Mouse (Mus musculus): Measurements from ENCODE around the gene Chst12. TPM values are rescaled to one million over a fixed set of nuclear protein-coding genes. Genes with fewer than 3 reads are reported as not detected.
"Not testable (repeated sequence)": the region's sequence is repeated elsewhere in the genome, so short reads cannot be mapped to it uniquely, and the experiment has no call there.

Gene Chst12
- polyA plus RNA-seq, 1 experiment from 2014 or later: 17.5 TPM

DNA sequence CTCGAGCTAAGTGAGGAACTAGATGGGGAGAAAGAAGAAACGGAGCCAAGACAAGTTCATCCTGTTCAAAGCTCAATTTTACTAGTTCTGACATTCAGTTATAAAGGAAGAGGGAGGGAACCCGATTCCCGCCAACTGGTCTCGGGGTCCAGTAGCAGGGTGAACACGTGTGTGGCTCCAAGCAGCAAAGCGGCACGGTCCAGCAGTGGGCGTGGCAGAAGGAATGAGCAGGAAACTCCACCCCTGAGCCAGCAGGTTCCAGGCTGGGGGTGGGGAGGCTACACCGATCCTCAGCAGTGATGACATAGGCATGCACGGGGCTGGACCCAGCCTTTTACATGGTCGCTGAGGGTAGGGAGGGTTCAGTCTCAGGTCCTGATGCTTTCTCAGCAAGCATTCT lies 2.4 kb upstream of the Chst12 start:
- not testable (repeated sequence) for ATAC-seq (ENCODE audit: extremely low read depth, insufficient number of reproducible peaks, low FRiP score, low TSS enrichment)
- H3K4me1 ChIP-seq: peaks cover 51% of the 10 kb centered on the region

DNA sequence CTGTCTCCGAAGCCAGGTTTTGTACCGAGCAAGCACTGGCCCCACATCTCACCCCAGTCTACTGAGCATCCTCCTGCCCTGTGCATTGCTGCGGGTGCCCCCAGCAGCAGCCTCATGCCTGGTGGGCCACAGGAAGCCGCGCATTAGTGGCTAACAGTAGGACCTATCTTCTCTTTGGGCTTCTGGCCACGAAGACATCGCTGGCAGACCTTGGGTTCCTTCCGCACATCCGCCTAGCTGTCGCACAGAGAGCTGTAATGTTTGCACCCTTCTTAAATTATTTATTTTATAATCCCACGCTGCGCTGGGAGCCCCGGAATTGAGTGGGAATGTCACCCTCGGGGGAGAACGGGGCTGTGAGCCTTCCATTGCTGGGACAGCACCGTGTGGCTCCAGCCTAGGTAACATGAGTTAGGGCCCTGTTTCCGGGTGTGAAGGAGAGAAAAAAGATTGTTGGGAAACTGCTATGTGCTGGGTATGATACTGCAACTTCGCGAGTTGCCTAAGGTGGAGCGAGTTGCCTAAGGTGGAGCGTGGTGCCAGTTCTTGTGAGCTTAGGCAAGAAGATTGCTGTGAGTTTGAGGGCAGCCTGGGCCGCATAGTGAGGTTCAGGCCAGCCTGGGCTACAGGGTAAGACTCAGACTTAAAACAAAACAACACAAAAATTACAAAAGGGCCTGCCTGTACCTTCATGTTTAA lies 895 bp downstream of the Chst12 start:
- Histone ChIP-seq H3K4me2 (peak overlapping the region; percentile 87), H3K27ac (replicated peaks) (peak overlapping the region; percentile 37; the same call in 1 of the 2 replicates), H3K9ac (peak overlapping the region; percentile 83), H3K4me1 (peaks cover 70% of the 10 kb centered on the region), H3K9me3 (no peaks in the 10 kb centered on the region), H3K36me3 (no peaks in the 10 kb centered on the region), H3K27me3 (replicated peaks) (no peaks in the 10 kb centered on the region), H3K4me3 (peak overlapping the region; percentile 64)
- no peak for ATAC-seq (ENCODE audit: extremely low read depth, insufficient number of reproducible peaks, low FRiP score, low TSS enrichment)
- WGBS: 38% methylated on average over 22 of the region's 22 CpGs

More for the DNA sequence above, 2.4 kb upstream of the Chst12 start:
- WGBS: under 1% methylated on average over 12 of the region's 12 CpGs
- not testable (repeated sequence) for H3K27me3 ChIP-seq (replicated peaks); H3K9me3 ChIP-seq; H3K36me3 ChIP-seq
- Histone ChIP-seq H3K27ac (replicated peaks) (peak overlapping the region; percentile 5; the same call in 1 of the 2 replicates), H3K4me3 (peak overlapping the region; percentile 33), H3K9ac (peak overlapping the region; percentile 69), H3K4me2 (peak overlapping the region; percentile 64)

DNA sequence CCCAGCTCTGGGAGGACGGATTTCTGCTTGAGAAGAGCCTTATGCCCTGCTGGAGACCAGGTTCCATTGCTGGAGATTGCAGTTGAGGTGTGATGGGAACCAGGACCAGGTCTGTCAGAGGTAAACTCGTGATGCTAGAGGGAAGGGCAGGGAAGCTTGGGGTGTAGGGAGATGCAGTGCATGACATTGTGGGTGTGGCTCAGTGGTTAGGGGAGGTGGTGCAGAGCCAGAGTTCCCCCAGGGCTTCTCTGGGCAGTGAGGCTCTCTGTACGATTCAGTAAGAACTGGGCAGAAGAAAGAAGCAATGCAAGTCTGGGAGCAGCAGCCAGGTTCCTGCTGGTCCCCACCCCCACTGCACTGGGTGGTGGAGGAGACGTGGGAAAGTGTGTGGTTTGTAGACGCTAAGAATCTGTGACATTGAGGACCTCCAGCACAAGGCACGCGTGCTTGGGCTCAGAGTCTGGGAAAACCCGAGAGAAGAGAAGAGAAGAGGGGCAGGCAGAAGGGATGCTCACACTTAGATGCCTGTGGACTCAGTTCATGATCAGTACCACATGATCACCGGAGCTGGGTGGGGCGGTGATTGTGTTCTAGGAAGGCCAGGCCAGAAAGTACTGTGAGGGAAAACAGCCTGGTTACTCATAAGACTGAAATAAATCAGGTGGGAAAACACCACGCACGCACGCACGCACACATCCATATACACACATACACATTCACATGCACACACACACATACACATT lies 2.3 kb downstream of the Chst12 start:
- H3K36me3 ChIP-seq: no peaks in the 10 kb centered on the region
- WGBS: 75% methylated on average over 14 of the region's 14 CpGs
- 0 out of 2 replicates have a peak overlapping the region, but pooled peaks have one; percentile 87 for H3K4me2 ChIP-seq
- H3K4me1 ChIP-seq: peaks cover 62% of the 10 kb centered on the region
- H3K4me3 ChIP-seq: no peak overlapping the region
- H3K27ac ChIP-seq (replicated peaks): no peak overlapping the region
- ATAC-seq (ENCODE audit: extremely low read depth, insufficient number of reproducible peaks, low FRiP score, low TSS enrichment): no peak
- no peak overlapping the region for H3K9ac ChIP-seq
- no peaks in the 10 kb centered on the region for H3K9me3 ChIP-seq
- no peaks in the 10 kb centered on the region for H3K27me3 ChIP-seq (replicated peaks)

DNA sequence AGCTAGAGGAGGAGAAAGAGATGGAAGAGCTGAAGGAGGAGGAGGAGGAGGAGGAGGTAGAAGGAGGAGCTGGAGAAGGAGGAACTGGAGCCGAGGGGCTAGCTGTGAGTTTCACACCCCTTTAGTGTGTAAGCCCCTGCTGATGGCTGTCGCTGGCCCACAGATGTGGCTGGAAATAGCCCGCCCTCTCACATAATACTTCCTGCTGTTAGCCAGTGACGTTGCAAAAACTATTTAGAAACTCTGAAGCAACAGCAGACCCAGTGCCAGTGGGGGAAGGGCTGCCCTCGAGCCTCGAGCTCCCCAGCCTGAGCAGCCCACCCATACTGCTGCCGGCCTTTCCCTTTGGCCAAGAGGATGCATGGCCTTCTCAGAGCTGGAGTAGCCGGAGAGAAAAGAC lies 3.3 kb downstream of the Chst12 start:
- H3K27me3 ChIP-seq (replicated peaks): no peaks in the 10 kb centered on the region
- H3K9me3 ChIP-seq: no peaks in the 10 kb centered on the region
- no peaks in the 10 kb centered on the region for H3K36me3 ChIP-seq
- H3K9ac ChIP-seq: 0 out of 2 replicates have a peak overlapping the region, but pooled peaks have one; percentile 41
- H3K4me3 ChIP-seq: no peak overlapping the region
- H3K27ac ChIP-seq (replicated peaks): peak overlapping the region; percentile 33; the same call in 1 of the 2 replicates
- no peak for ATAC-seq (ENCODE audit: extremely low read depth, insufficient number of reproducible peaks, low FRiP score, low TSS enrichment)
- H3K4me2 ChIP-seq: peak overlapping the region; percentile 6; the same call in 1 of the 2 replicates
- H3K4me1 ChIP-seq: peaks cover 53% of the 10 kb centered on the region
- WGBS: 46% methylated on average over 8 of the region's 8 CpGs

DNA sequence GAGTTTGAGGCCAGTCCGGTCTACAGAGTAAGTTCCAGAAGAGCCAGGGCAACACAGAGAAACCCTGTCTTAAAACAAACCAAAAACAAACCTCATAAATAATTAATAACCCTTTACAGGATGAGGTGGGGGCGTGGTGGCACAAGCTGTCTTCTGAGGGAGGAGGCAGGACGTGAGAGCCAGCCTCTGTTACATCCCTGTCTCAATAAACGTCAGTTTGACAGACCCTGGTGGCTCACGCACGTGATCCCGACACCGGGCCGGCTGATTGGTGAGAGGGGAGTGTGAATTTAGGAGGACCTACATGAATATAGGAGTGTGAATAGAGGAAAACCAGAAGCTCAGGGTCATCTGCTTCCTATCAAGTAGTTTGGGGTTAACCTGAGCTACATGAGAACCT lies 3.9 kb downstream of the Chst12 start:
- H3K4me2 ChIP-seq: peak overlapping the region; percentile 6; the same call in 1 of the 2 replicates
- ATAC-seq (ENCODE audit: extremely low read depth, insufficient number of reproducible peaks, low FRiP score, low TSS enrichment): no peak
- H3K9me3 ChIP-seq: no peaks in the 10 kb centered on the region
- H3K4me1 ChIP-seq: peaks cover 54% of the 10 kb centered on the region
- H3K4me3 ChIP-seq: no peak overlapping the region
- H3K36me3 ChIP-seq: no peaks in the 10 kb centered on the region
- H3K9ac ChIP-seq: 0 out of 2 replicates have a peak overlapping the region, but pooled peaks have one; percentile 41
- WGBS: 59% methylated on average over 9 of the region's 9 CpGs
- no peaks in the 10 kb centered on the region for H3K27me3 ChIP-seq (replicated peaks)
- peak overlapping the region; percentile 33; the same call in 1 of the 2 replicates for H3K27ac ChIP-seq (replicated peaks)

DNA sequence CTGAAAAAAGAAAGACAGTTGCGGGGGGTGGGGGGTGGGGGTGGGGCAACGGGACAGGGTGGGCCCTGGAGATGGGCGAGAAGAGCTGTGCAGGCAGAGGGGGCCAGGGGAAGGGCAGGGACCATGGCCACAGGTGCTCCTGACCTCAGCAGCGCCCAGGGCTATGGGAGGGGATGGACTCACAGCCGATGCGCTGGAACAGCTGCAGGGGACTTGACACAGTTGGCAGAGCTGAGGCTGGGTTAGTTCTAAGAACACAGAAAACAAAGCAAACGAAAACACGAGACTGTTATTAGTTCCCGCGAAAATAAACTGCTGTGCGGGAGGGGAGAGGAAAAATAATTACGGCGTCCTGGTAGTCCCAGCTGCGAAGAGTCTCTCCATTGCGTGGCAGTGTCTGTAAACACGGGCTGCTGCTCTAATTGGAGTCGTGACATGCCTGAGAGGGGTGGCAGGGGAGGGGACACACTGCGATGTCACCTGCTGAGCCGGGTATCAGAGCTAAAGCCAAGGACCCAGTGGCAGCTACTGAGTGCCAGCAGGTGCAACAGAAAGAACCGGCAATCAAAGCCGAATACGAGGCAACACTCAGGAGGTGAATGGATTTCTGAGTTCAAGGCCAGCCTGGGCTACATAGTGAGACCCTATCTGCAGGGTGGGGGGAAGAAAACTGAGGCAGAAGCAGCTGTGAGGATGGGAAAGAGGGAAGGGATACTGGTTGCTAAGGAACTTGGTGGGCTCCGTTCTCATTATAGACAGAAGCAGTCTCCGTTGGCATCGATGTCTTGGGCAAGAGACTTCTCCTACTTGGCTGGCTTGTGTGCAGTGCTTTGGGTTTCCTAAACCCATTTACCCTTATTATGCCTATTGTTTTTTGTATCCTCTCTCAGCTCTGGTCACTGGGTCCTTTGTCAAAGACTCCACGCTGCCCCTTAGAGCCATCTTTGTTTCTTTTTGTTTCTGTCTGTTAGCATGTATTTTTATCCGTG lies 5.0 kb downstream of the Chst12 start:
- H3K4me2 ChIP-seq: peak overlapping the region; percentile 16
- H3K9ac ChIP-seq: no peak overlapping the region
- no peak overlapping the region for H3K27ac ChIP-seq (replicated peaks)
- 61% methylated on average over 27 of the region's 27 CpGs for WGBS
- no peaks in the 10 kb centered on the region for H3K9me3 ChIP-seq
- H3K27me3 ChIP-seq (replicated peaks): no peaks in the 10 kb centered on the region
- no peaks in the 10 kb centered on the region for H3K36me3 ChIP-seq
- H3K4me3 ChIP-seq: no peak overlapping the region
- peaks cover 56% of the 10 kb centered on the region for H3K4me1 ChIP-seq
- ATAC-seq (ENCODE audit: extremely low read depth, insufficient number of reproducible peaks, low FRiP score, low TSS enrichment): no peak

DNA sequence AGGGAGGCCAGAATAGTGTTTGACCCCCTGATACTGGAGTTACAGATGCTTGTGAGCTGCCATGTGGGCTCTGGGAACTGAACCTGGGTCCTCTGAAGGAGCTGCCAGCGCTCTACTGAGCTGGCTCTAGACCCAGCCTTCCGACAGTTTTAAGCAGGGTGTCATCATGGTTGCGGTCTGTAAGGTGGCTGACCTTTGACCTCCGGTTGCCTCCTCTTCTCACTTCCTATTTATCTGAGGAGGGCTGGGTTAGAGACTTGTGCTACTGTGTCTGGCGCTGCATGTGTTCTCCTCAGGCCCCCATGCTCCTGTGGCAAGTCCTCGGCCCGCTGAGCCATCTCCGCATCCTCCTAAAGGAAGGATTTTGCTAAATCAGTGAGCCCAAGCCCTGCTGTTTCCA lies 8.6 kb downstream of the Chst12 start:
- no peak overlapping the region for H3K27ac ChIP-seq (replicated peaks)

DNA sequence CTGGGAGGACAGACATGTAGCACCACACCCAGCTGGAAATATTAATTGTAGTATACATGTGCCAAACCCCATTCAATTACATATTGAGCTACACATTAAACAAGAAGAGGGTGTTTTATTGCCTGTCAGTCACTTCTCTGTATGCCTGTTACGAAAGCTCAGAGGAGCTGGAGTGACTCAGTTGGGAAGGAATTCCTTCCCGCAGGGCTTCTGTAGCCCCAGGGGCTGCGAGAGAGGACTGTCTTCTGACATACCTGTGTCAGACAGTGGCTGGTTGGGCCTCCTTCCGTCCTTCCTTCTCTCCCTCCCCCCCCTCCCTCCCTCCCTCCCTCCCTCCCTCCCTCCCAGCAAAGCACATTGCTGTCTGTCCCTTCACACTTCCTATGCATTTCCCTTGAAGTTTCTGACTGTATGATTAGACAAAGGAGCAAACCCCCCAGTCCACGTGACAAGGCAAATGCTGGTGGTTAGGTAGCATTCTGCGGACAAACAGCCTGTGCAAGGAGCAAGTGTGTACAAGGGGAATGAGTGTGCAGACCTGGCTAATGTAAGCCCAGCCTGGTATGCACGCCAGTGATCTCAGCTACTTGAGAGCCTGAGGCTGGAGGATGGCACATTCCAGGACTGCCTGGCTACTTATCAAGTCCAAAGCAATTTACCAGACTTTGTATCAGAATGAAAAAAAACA lies 9.6 kb downstream of the Chst12 start:
- Histone ChIP-seq H3K27ac (replicated peaks) (peak overlapping the region; percentile 79), H3K9ac (peak overlapping the region; percentile 52; the same call in 1 of the 2 replicates), H3K4me3 (no peak overlapping the region), H3K27me3 (replicated peaks) (no peaks in the 10 kb centered on the region), H3K36me3 (peaks cover 4% of the 10 kb centered on the region; the same call in 1 of the 2 replicates), H3K4me2 (peak overlapping the region; percentile 26; the same call in 1 of the 2 replicates), H3K9me3 (no peaks in the 10 kb centered on the region), H3K4me1 (peaks cover 50% of the 10 kb centered on the region)
- ATAC-seq (ENCODE audit: extremely low read depth, insufficient number of reproducible peaks, low FRiP score, low TSS enrichment): no peak; the same call in 1 of the 2 replicates
- 13% methylated on average over 7 of the region's 7 CpGs for WGBS

More for the DNA sequence above, 8.6 kb downstream of the Chst12 start:
- H3K4me1 ChIP-seq: peaks cover 53% of the 10 kb centered on the region
- no peak overlapping the region for H3K4me3 ChIP-seq
- H3K4me2 ChIP-seq: no peak overlapping the region
- H3K36me3 ChIP-seq: no peaks in the 10 kb centered on the region
- H3K9me3 ChIP-seq: no peaks in the 10 kb centered on the region
- no peak overlapping the region for H3K9ac ChIP-seq
- WGBS: 81% methylated on average over 8 of the region's 8 CpGs
- no peaks in the 10 kb centered on the region for H3K27me3 ChIP-seq (replicated peaks)
- ATAC-seq (ENCODE audit: extremely low read depth, insufficient number of reproducible peaks, low FRiP score, low TSS enrichment): no peak

DNA sequence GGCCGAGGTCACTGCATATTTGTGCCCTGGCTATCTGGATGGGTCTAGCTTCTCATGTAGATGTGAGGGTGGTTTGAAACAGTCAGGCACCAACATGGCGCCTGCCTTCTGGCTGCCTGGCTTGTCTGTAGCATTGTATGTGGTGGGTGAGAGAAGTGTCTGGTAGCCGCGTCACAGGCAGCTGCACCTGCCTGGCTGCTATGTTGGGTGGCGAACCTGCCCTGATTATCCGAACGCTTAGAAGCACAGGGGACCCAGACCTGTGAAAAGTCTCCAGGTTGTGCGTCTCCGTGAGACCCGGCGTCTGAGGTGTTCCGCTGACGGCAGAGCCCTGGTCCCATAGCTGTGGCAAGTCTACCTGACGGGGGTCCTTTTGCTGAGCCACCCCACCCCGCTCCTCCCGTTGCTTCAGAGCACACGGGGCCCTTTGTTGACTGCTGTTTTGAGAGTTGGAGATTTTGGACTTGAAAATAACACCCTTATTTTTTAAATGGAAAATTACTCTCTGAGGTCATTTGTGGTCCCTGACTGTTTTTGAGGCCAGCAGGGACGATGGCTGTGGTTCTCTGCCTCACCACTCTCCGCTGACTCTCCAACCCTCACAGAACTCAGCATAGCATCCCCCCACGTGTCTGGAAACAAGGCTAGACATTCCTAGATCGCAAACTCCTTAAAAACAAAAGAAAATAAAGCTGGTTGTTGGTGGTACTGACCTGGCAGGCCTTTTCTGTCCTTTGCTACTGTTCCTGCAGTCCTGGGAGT lies 12.0 kb downstream of the Chst12 start:
- no peaks in the 10 kb centered on the region for H3K27me3 ChIP-seq (replicated peaks)
- WGBS: 83% methylated on average over 21 of the region's 21 CpGs
- peaks cover 6% of the 10 kb centered on the region; the same call in 1 of the 2 replicates for H3K36me3 ChIP-seq
- H3K4me3 ChIP-seq: no peak overlapping the region
- H3K4me2 ChIP-seq: no peak overlapping the region
- ATAC-seq (ENCODE audit: extremely low read depth, insufficient number of reproducible peaks, low FRiP score, low TSS enrichment): no peak
- H3K9ac ChIP-seq: peak overlapping the region; percentile 50
- H3K4me1 ChIP-seq: peaks cover 47% of the 10 kb centered on the region
- no peaks in the 10 kb centered on the region for H3K9me3 ChIP-seq
- H3K27ac ChIP-seq (replicated peaks): peak overlapping the region; percentile 61

DNA sequence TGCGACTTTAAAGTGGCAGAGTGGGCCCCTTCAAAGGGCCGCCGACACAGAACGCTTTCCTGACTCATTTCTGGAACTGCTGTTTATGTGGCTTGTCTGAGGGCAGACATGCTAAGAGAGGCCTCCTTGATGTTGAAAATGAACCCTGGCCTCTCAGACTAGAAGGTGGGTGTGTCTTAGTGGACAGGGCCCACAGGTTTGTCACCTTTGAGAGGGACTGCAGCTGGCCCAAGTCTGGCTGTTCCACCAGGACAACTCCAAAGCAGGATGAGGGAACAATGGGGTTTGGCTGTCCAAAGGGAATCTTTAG lies 12.5 kb downstream of the Chst12 start:
- peaks cover 47% of the 10 kb centered on the region for H3K4me1 ChIP-seq
- peak overlapping the region; percentile 50 for H3K9ac ChIP-seq
- WGBS: 62% methylated on average over 4 of the region's 4 CpGs
- H3K27ac ChIP-seq (replicated peaks): peak overlapping the region; percentile 61
- no peak overlapping the region for H3K4me3 ChIP-seq
- H3K4me2 ChIP-seq: no peak overlapping the region
- H3K27me3 ChIP-seq (replicated peaks): no peaks in the 10 kb centered on the region
- H3K9me3 ChIP-seq: no peaks in the 10 kb centered on the region
- peaks cover 6% of the 10 kb centered on the region; the same call in 1 of the 2 replicates for H3K36me3 ChIP-seq
- no peak for ATAC-seq (ENCODE audit: extremely low read depth, insufficient number of reproducible peaks, low FRiP score, low TSS enrichment)
